In the genomic region with DNA sequence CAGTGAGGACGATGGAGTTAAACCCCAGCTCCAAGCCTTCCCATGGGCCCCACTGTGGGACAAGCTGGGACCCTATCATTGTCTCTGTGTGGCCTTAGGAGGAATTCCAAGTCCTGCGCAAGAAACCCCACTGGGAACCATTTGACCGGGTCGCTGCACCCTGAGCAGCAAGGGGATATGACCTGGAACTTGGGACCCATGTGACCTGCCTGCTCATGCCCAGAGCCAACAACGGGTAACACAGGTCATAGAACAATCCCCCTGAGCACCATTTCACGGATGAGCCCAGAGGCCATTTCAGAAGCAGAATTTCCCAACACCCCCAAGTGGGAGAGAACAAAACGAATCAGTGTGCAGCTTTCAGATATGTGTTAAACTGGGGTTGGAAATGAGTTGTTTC, we compare ENCODE assay signal across 20 mouse cellular contexts. TPM values are rescaled to one million over a fixed set of nuclear protein-coding genes. Genes with fewer than 3 reads are reported as not detected.
A peak's percentile ranks its signal among the peaks of the same experiment; 100 is the strongest.
DNase-seq lines count a peak whose midpoint lies in the region; ATAC-seq and TF ChIP-seq lines count a peak whose summit lies in the region.
"Had no signal": no experiment of that assay in that cellular context is flagged by ENCODE, and none has a peak within 500 bp of the region (broad histone marks: within the 10 kb centered on the region; RNA-seq: fewer than 3 reads in every experiment).

No protein-coding gene starts in this region.

- peak overlapping the region; percentile 99 for H3K27ac ChIP-seq in layer of hippocampus, adult 2 months
- H3K27ac ChIP-seq in midbrain, postnatal 0 days (ENCODE audit: low read depth, low read length) = no peak overlapping the region
- H3K27ac ChIP-seq in midbrain, embryonic 14.5 days (replicated peaks; ENCODE audit: low read depth, low read length) = no peak overlapping the region
- H3K27ac ChIP-seq: embryonic facial prominence, embryonic 12.5 days; forebrain, embryonic 15.5 days; heart, embryonic 10.5 days; hindbrain, embryonic 12.5 days had no signal

- 0 out of 2 replicates have a peak overlapping the region, but pooled peaks have one; percentile 6 for H3K4me2 ChIP-seq in midbrain, postnatal 0 days (ENCODE audit: low read depth, low read length, poor library complexity, severe bottlenecking)
- no peak overlapping the region for H3K4me2 ChIP-seq in midbrain, embryonic 14.5 days (ENCODE audit: low read length)
- H3K4me2 ChIP-seq: embryonic facial prominence, embryonic 12.5 days; forebrain, embryonic 15.5 days; hindbrain, embryonic 12.5 days had no signal

- no peak for ATAC-seq in midbrain, postnatal 0 days (ENCODE audit: low FRiP score)
- ATAC-seq in midbrain, embryonic 14.5 days (ENCODE audit: low FRiP score, low TSS enrichment) = no peak
- ATAC-seq: forebrain, embryonic 15.5 days had no signal

- no peaks in the 10 kb centered on the region for H3K36me3 ChIP-seq in midbrain, postnatal 0 days (ENCODE audit: insufficient read depth, low read length)
- H3K36me3 ChIP-seq in midbrain, embryonic 14.5 days (ENCODE audit: control insufficient read depth, insufficient read depth, low read length) = no peaks in the 10 kb centered on the region
- H3K36me3 ChIP-seq: embryonic facial prominence, embryonic 12.5 days; forebrain, embryonic 15.5 days; heart, embryonic 10.5 days; hindbrain, embryonic 12.5 days had no signal

- DNase-seq in adrenal gland, postnatal 10 days = peak; percentile 63
- no peak for DNase-seq in adrenal gland, adult 18-20 months (ENCODE audit: low spot score in 2 of 2)
- no peak for DNase-seq in layer of hippocampus, adult 2 months (ENCODE audit: low spot score in 2 of 2)
- DNase-seq in layer of hippocampus, postnatal 10 days (ENCODE audit: low spot score in 2 of 2) = no peak
- DNase-seq in midbrain, postnatal 0 days (ENCODE audit: low spot score) = no peak
- no peak for DNase-seq in midbrain, embryonic 14.5 days
- DNase-seq in heart, adult 18-20 months = no peak
- DNase-seq: cerebellum, adult 11-12 months; cerebellum, adult 9-10 months; cerebellum, postnatal 25 days; gastrocnemius, postnatal 36 days; heart, adult 11 months; heart, postnatal 10 days; heart, postnatal 4 days had no signal

- H3K4me3 ChIP-seq in layer of hippocampus, adult 2 months = peak overlapping the region; percentile 93
- H3K4me3 ChIP-seq in midbrain, postnatal 0 days (ENCODE audit: low read depth, low read length) = no peak overlapping the region
- no peak overlapping the region for H3K4me3 ChIP-seq in midbrain, embryonic 14.5 days (replicated peaks; ENCODE audit: low read depth, low read length)
- H3K4me3 ChIP-seq: embryonic facial prominence, embryonic 12.5 days; forebrain, embryonic 15.5 days; heart, embryonic 10.5 days; hindbrain, embryonic 12.5 days had no signal

- 78% methylated on average over 7 of the region's 7 CpGs for WGBS in midbrain, postnatal 0 days
- 81% methylated on average over 7 of the region's 7 CpGs for WGBS in midbrain, embryonic 14.5 days

- H3K9me3 ChIP-seq in midbrain, postnatal 0 days (ENCODE audit: low read length) = no peaks in the 10 kb centered on the region
- H3K9me3 ChIP-seq in midbrain, embryonic 14.5 days (ENCODE audit: control insufficient read depth, low read length) = no peaks in the 10 kb centered on the region
- H3K9me3 ChIP-seq: embryonic facial prominence, embryonic 12.5 days; forebrain, embryonic 15.5 days; heart, embryonic 10.5 days; hindbrain, embryonic 12.5 days had no signal

- no peaks in the 10 kb centered on the region for H3K27me3 ChIP-seq in midbrain, postnatal 0 days (ENCODE audit: insufficient read depth, low read length)
- no peaks in the 10 kb centered on the region for H3K27me3 ChIP-seq in midbrain, embryonic 14.5 days (ENCODE audit: control insufficient read depth, insufficient read depth, low read length)
- H3K27me3 ChIP-seq: forebrain, embryonic 15.5 days had no signal

- no peaks in the 10 kb centered on the region for H3K4me1 ChIP-seq in midbrain, postnatal 0 days (ENCODE audit: insufficient read depth, low read length)
- peaks cover 11% of the 10 kb centered on the region for H3K4me1 ChIP-seq in midbrain, embryonic 14.5 days (ENCODE audit: control insufficient read depth, insufficient read depth, low read length)

- no peak overlapping the region for H3K9ac ChIP-seq in midbrain, postnatal 0 days (replicated peaks; ENCODE audit: low read length, poor library complexity, severe bottlenecking)
- H3K9ac ChIP-seq in midbrain, embryonic 14.5 days (replicated peaks; ENCODE audit: low read length) = no peak overlapping the region
- H3K9ac ChIP-seq: embryonic facial prominence, embryonic 12.5 days; forebrain, embryonic 15.5 days; hindbrain, embryonic 12.5 days had no signal

- no peak for TF ChIP-seq CTCF in layer of hippocampus, adult 2 months (conservative IDR thresholded peaks at IDR 0.05)
- no peak for TF ChIP-seq CTCF in midbrain, postnatal 0 days (IDR thresholded peaks at IDR 0.05)

RNA-seq across cellular contexts. Expression of gene Mmd2, which starts 4.2 kb away (rescaled TPM):
- total RNA-seq in adrenal gland, postnatal 10 days (2021) = 10 to 100 TPM; 46.5 to 54.0 TPM
- total RNA-seq in adrenal gland, adult 18-20 months (2021) = 10 to 100 TPM; 46.2 to 55.8 TPM
- total RNA-seq in layer of hippocampus, adult 2 months (2021) = 100 to 1,000 TPM; 155 to 167 TPM
- 100 to 1,000 TPM; 164 to 175 TPM for total RNA-seq in layer of hippocampus, postnatal 10 days (2021)
- 114 and 153 TPM in 2 replicates for total RNA-seq in midbrain, postnatal 0 days (2014; rRNA removed)
- 120 and 137 TPM in 2 replicates for polyA plus RNA-seq in midbrain, postnatal 0 days (2015; fragmentation: Nextera tagmentation; extraction: Ambion mirVana)
- polyA plus RNA-seq in midbrain, embryonic 14.5 days (2014; fragmentation: Nextera tagmentation; extraction: Ambion mirVana) = 33.5 and 35.3 TPM in 2 replicates
- 1 to 10 TPM in 1 of 2 experiments, not detected in 1; 2.1 TPM for total RNA-seq in heart, adult 18-20 months (2021)
- total RNA-seq: gastrocnemius, postnatal 36 days; MEL had no signal
- polyA plus RNA-seq: C2C12 had no signal

RNA-seq across cellular contexts. Expression of gene Wipi2, which starts 23.1 kb away (rescaled TPM):
- 100 to 1,000 TPM in 1 of 2 experiments, 10 to 100 TPM in 1; 93.6 to 102 TPM for total RNA-seq in adrenal gland, postnatal 10 days (2021)
- 100 to 1,000 TPM; 104 TPM for total RNA-seq in adrenal gland, adult 18-20 months (2021)
- total RNA-seq in layer of hippocampus, adult 2 months (2021) = 100 to 1,000 TPM in 1 of 2 experiments, 10 to 100 TPM in 1; 99.8 to 102 TPM
- 10 to 100 TPM; 71.1 to 74.5 TPM for total RNA-seq in layer of hippocampus, postnatal 10 days (2021)
- total RNA-seq in midbrain, postnatal 0 days (2014; rRNA removed) = 61.5 and 69.7 TPM in 2 replicates
- polyA plus RNA-seq in midbrain, postnatal 0 days (2015; fragmentation: Nextera tagmentation; extraction: Ambion mirVana) = 40.0 and 42.3 TPM in 2 replicates
- polyA plus RNA-seq in midbrain, embryonic 14.5 days (2014; fragmentation: Nextera tagmentation; extraction: Ambion mirVana) = 41.2 and 48.3 TPM in 2 replicates
- 10 to 100 TPM; 35.7 to 38.8 TPM for total RNA-seq in heart, adult 18-20 months (2021)

RNA-seq across cellular contexts. Expression of gene Radil, which starts 53.5 kb away (rescaled TPM):
- 10 to 100 TPM in 1 of 2 experiments, 1 to 10 TPM in 1; 8.0 to 10.7 TPM for total RNA-seq in adrenal gland, postnatal 10 days (2021)
- total RNA-seq in adrenal gland, adult 18-20 months (2021) = 1 to 10 TPM; 3.4 to 5.4 TPM
- 10 to 100 TPM; 13.4 to 15.7 TPM for total RNA-seq in layer of hippocampus, adult 2 months (2021)
- total RNA-seq in layer of hippocampus, postnatal 10 days (2021) = 10 to 100 TPM; 13.9 to 15.7 TPM
- total RNA-seq in midbrain, postnatal 0 days (2014; rRNA removed) = 17.0 and 20.4 TPM in 2 replicates
- polyA plus RNA-seq in midbrain, postnatal 0 days (2015; fragmentation: Nextera tagmentation; extraction: Ambion mirVana) = 15.4 and 17.2 TPM in 2 replicates
- 13.6 and 16.9 TPM in 2 replicates for polyA plus RNA-seq in midbrain, embryonic 14.5 days (2014; fragmentation: Nextera tagmentation; extraction: Ambion mirVana)
- total RNA-seq in heart, adult 18-20 months (2021) = 1 to 10 TPM; 1.4 to 2.1 TPM

Comparison
In these comparisons a context has a peak if more than half of its experiments do, and no peak if none do; other contexts are left out.
1. RNA of gene Mmd2, which starts 4.2 kb away (total RNA-seq): 164 to 175 TPM in layer of hippocampus, postnatal 10 days, 155 to 167 TPM in layer of hippocampus, adult 2 months, 114 to 153 TPM in midbrain, postnatal 0 days, 46.2 to 55.8 TPM in adrenal gland, adult 18-20 months and 46.5 to 54.0 TPM in adrenal gland, postnatal 10 days; 2.1 TPM in heart, adult 18-20 months; every median in the first group is over 10 times any median in the second.